Mouse (Mus musculus) intestine, postnatal 0 days (tissue): Measurements from ENCODE around the gene Clps. TPM values are rescaled to one million over a fixed set of nuclear protein-coding genes. Genes with fewer than 3 reads are reported as not detected.

Experiments
- ATAC-seq: fragments of 200-750 bp; cut with Nextera tagmentation; 2 replicates; pipeline ENCODE4 v1.8.0; 2017; ENCODE audit warnings: mild to moderate bottlenecking, moderate TSS enrichment, moderate library complexity
- H3K27ac ChIP-seq: fragments of 300-500 bp; sonication (generic); 2 replicates; pipeline ENCODE4 v1.5.1; 2014; ENCODE audit warnings: mild to moderate bottlenecking, low read depth, low read length, moderate library complexity
- H3K27me3 ChIP-seq: fragments of 300-500 bp; sonication (generic); replicated peaks from 2 replicates; pipeline ENCODE4 v1.6.1; 2014; ENCODE audit warnings: low read length, mixed read lengths; ENCODE audit not compliant: control insufficient read depth, insufficient read depth
- H3K36me3 ChIP-seq: fragments of 300-500 bp; sonication (generic); 2 replicates; pipeline ENCODE4 v1.6.1; 2014; ENCODE audit warnings: mild to moderate bottlenecking, moderate library complexity; ENCODE audit not compliant: control insufficient read depth, insufficient read depth
- H3K4me1 ChIP-seq: fragments of 300-500 bp; sonication (generic); replicated peaks from 2 replicates; pipeline ENCODE4 v1.6.1; 2014; ENCODE audit warnings: antibody characterized with exemption, low read length, mixed read lengths; ENCODE audit not compliant: control insufficient read depth, insufficient read depth
- H3K4me2 ChIP-seq: fragments of 300-500 bp; sonication (generic); replicated peaks from 2 replicates; pipeline ENCODE4 v1.6.1; 2014; ENCODE audit warnings: low read depth, mild to moderate bottlenecking, moderate library complexity
- H3K4me3 ChIP-seq: fragments of 300-500 bp; sonication (generic); 2 replicates; pipeline ENCODE4 v1.5.1; 2014; ENCODE audit warnings: low read depth, low read length
- H3K9ac ChIP-seq: fragments of 300-500 bp; sonication (generic); 2 replicates; pipeline ENCODE4 v1.6.1; 2014; ENCODE audit warnings: mild to moderate bottlenecking, low read depth, low read length
- H3K9me3 ChIP-seq: fragments of 300-500 bp; sonication (generic); 2 replicates; pipeline ENCODE4 v1.6.1; 2016; ENCODE audit warnings: mixed run types; ENCODE audit not compliant: control insufficient read depth
- CTCF ChIP-seq: sonication (generic); IDR thresholded peaks from 2 replicates; pipeline ENCODE4 v1.5.1; 2016; ENCODE audit warnings: low read depth, mild to moderate bottlenecking, control low read depth, antibody characterized with exemption, moderate library complexity
- WGBS: fragments of 180-500 bp; shearing (Covaris S2); extraction: QIAGEN DNeasy Blood & Tissue Kit; methylation state at CpG from one replicate; pipeline ENCODE4 v1.1.7; 2014; 5-methylcytosine and 5-hydroxymethylcytosine counted together
- polyA plus RNA-seq: library from polyadenylated mRNA; unstranded; fragments of >200 nt; fragmentation: Nextera tagmentation; extraction: Ambion mirVana; gene quantifications from 2 replicates; pipeline ENCODE4 v1.2.1, GENCODE M21; 2015

Gene Clps
- polyA plus RNA-seq, 1 experiment from 2014 or later: 104 TPM

- TF ChIP-seq CTCF: no peak
Measured at GRCm38 (mm10) chr17:28529116-28529515, 31.4 kb downstream of the Clps start.

GRCm38 (mm10) chr17:28528043-28528351, 32.6 kb downstream of the Clps start:
- Histone ChIP-seq H3K9ac (no peak overlapping the region), H3K4me3 (no peak overlapping the region), H3K27me3 (no peaks in the 10 kb centered on the region), H3K36me3 (no peaks in the 10 kb centered on the region), H3K27ac (no peak overlapping the region), H3K4me1 (no peaks in the 10 kb centered on the region; the same call in 1 of the 2 replicates), H3K9me3 (no peaks in the 10 kb centered on the region), H3K4me2 (peak overlapping the region; percentile 48; the same call in 1 of the 2 replicates)
- no peak for ATAC-seq
- 3% methylated on average over 6 of the region's 6 CpGs for whole genome bisulfite sequencing
- TF ChIP-seq CTCF: peak; percentile 99

More at GRCm38 (mm10) chr17:28529116-28529515, 31.4 kb downstream of the Clps start:
- Histone ChIP-seq H3K4me3 (no peak overlapping the region), H3K4me2 (no peak overlapping the region), H3K36me3 (no peaks in the 10 kb centered on the region), H3K9ac (no peak overlapping the region), H3K27ac (no peak overlapping the region), H3K4me1 (no peaks in the 10 kb centered on the region; the same call in 1 of the 2 replicates), H3K27me3 (no peaks in the 10 kb centered on the region), H3K9me3 (no peaks in the 10 kb centered on the region)
- ATAC-seq: no peak
- 66% methylated on average over 4 of the region's 4 CpGs for WGBS

GRCm38 (mm10) chr17:28527184-28528042, 33.2 kb downstream of the Clps start:
- Histone ChIP-seq H3K4me3 (no peak overlapping the region), H3K27me3 (no peaks in the 10 kb centered on the region), H3K27ac (no peak overlapping the region), H3K9ac (no peak overlapping the region), H3K36me3 (no peaks in the 10 kb centered on the region), H3K9me3 (no peaks in the 10 kb centered on the region), H3K4me2 (peak overlapping the region; percentile 48; the same call in 1 of the 2 replicates), H3K4me1 (no peaks in the 10 kb centered on the region; the same call in 1 of the 2 replicates)
- no peak for ATAC-seq
- no peak for TF ChIP-seq CTCF
- 31% methylated on average over 12 of the region's 12 CpGs for WGBS

DNA sequence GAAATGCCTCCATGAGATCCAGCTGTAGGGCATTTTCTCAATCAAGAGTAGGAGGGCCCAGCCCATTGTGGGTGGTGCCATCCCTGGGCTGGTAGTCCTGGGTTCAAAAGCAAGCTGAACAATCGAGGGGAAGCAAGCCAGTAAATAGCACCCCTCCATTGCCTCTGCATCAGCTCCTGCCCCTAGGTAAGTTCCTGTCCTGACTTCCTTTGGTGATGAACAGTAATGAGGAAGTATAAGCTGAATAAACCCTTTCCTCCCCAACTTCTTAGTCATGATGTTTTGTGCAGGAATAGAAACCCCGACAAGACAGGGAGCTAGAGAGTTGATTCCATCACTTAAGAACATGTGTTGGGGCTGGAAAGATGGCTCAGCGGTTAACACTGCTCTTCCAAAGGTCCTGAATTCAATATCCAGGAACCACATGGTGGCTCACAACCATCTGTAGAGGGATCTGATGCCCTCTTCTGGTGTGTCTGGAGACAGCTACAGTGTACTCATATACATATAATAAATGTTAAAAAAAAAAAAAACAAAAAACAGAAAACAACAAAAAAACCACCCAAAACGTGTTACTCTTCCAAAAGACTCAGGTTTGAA, 35.6 kb downstream of the Clps start:
- Histone ChIP-seq H3K9ac (no peak overlapping the region), H3K36me3 (no peaks in the 10 kb centered on the region), H3K4me2 (no peak overlapping the region), H3K27ac (no peak overlapping the region), H3K4me1 (peaks cover 3% of the 10 kb centered on the region; the same call in 1 of the 2 replicates), H3K9me3 (no peaks in the 10 kb centered on the region), H3K4me3 (no peak overlapping the region), H3K27me3 (no peaks in the 10 kb centered on the region)
- 61% methylated on average over 4 of the region's 4 CpGs for WGBS
- TF ChIP-seq CTCF: peak; percentile 33
- ATAC-seq: no peak

DNA sequence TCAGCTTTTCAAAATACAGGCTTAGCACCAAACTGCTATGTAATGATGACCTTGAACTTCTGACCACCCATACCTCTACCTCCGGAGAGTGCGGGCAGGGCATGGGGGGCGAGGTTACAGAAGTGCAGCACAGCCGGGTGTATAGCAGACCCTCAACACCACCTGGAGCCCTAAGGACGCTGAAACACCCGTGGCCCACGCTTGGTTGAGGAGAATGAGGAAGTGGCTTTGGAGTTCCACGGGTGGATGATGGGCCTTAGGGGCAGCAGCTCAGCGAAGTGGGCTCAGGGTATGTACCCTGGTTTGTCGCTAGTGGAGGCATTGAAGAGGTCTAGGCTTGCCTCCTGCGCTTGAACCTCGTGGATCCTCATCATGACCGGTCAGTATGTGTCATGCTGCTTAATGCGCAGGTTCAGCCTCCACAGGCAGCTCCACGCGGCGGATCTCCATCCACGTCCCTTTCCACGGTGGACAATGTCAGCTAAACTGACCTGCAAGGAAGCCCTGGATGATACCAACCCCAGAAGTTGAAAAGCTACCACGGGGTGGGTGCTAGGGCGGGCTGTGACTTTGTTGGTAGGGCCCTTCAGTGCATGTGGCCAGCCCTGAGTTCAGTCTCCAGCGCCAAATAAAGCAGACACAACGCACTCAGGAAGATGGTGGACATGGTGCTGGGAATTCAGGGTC, 36.4 kb downstream of the Clps start:
- 81% methylated on average over 23 of the region's 23 CpGs for WGBS
- Histone ChIP-seq H3K4me2 (peak overlapping the region; percentile 89), H3K36me3 (no peaks in the 10 kb centered on the region), H3K9me3 (no peaks in the 10 kb centered on the region), H3K27ac (no peak overlapping the region), H3K9ac (no peak overlapping the region), H3K4me1 (peaks cover 3% of the 10 kb centered on the region; the same call in 1 of the 2 replicates), H3K4me3 (peak overlapping the region; percentile 48), H3K27me3 (no peaks in the 10 kb centered on the region)
- no peak for TF ChIP-seq CTCF
- no peak for ATAC-seq
